Mouse (Mus musculus): ENCODE data around the gene Cts7. TPM values are rescaled to one million over a fixed set of nuclear protein-coding genes. Genes with fewer than 3 reads are reported as not detected.

Cts7 gene
- total RNA-seq (2014; fragmentation: Nextera tagmentation): not detected in 2 replicates
- total RNA-seq (2017): not detected in 2 replicates

DNA sequence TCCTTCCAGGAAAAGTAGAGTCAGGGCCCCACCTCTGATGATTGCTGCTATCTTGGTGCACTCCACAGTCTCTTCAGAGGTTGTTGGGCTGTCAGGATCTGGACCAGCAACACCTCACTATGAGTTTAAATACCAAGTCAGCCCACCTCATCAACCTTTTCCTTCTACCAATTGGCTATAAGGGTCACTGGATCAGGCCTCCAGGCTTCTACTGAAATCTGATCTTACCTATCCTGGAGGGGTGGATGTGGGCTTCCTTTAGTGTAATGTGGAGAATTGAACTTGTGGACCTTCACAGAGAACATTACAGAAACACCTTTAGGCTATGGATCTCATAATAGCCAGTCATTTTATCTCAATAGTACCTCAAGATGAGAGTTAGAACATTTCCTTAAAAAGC lies at the start of gene Cts7:
Gene Cts7, minus strand, starts transcription at position 101 of the 400 bp plus-strand sequence.
- ATAC-seq (replicated peaks; ENCODE audit: low FRiP score, low TSS enrichment, poor library complexity, severe bottlenecking): no peak

Other genes with a start within 250 kb of the Cts7 start
- not detected in 2 replicates for gene Ctsr, start 193.9 kb downstream of the Cts7 start, total RNA-seq (2014; fragmentation: Nextera tagmentation)
- gene Ctsr, start 193.9 kb downstream of the Cts7 start, total RNA-seq (2017): not detected in 2 replicates
- gene Cts6, start 154.8 kb downstream of the Cts7 start, total RNA-seq (2014; fragmentation: Nextera tagmentation): not detected in 2 replicates
- gene Cts6, start 154.8 kb downstream of the Cts7 start, total RNA-seq (2017): not detected in 2 replicates
- not detected in 2 replicates for gene Cts8, start 102.8 kb downstream of the Cts7 start, total RNA-seq (2014; fragmentation: Nextera tagmentation)
- gene Cts8, start 102.8 kb downstream of the Cts7 start, total RNA-seq (2017): not detected in 2 replicates
- gene Gm49398, start 69.4 kb downstream of the Cts7 start, total RNA-seq (2014; fragmentation: Nextera tagmentation): not detected in 2 replicates
- gene Gm49398, start 69.4 kb downstream of the Cts7 start, total RNA-seq (2017): not detected in 2 replicates
- not detected in 2 replicates for gene Ctsm, start 183.6 kb upstream of the Cts7 start, total RNA-seq (2014; fragmentation: Nextera tagmentation)
- gene Ctsm, start 183.6 kb upstream of the Cts7 start, total RNA-seq (2017): not detected in 2 replicates
- not detected in 2 replicates for gene Gm49352, start 210.0 kb upstream of the Cts7 start, total RNA-seq (2014; fragmentation: Nextera tagmentation)
- gene Gm49352, start 210.0 kb upstream of the Cts7 start, total RNA-seq (2017): not detected in 2 replicates
- not detected in 2 replicates for gene Cts3, start 211.9 kb upstream of the Cts7 start, total RNA-seq (2014; fragmentation: Nextera tagmentation)
- gene Cts3, start 211.9 kb upstream of the Cts7 start, total RNA-seq (2017): not detected in 2 replicates